Mouse (Mus musculus) embryonic facial prominence, embryonic 15.5 days (tissue): Measurements from ENCODE around the gene Itprip. TPM values are rescaled to one million over a fixed set of nuclear protein-coding genes. Genes with fewer than 3 reads are reported as not detected.
"Not testable (repeated sequence)": the region's sequence is repeated elsewhere in the genome, so short reads cannot be mapped to it uniquely, and the experiment has no call there.

ENCODE experiments used
- ATAC-seq: fragments of 200-750 bp; cut with Nextera tagmentation; 2 replicates; pipeline ENCODE4 v1.8.0; 2017; ENCODE audit warnings: low read depth, moderate TSS enrichment; ENCODE audit not compliant: insufficient number of reproducible peaks, low FRiP score, low TSS enrichment
- H3K27ac ChIP-seq: fragments of 300-500 bp; sonication (generic); replicated peaks from 2 replicates; pipeline ENCODE4 v1.5.1; 2015; ENCODE audit warnings: mild to moderate bottlenecking, inconsistent platforms
- H3K27me3 ChIP-seq: fragments of 300-500 bp; sonication (generic); 2 replicates; pipeline ENCODE4 v1.6.1; 2015; ENCODE audit warnings: inconsistent platforms
- H3K36me3 ChIP-seq: fragments of 300-500 bp; sonication (generic); 2 replicates; pipeline ENCODE4 v1.6.1; 2015; ENCODE audit warnings: mild to moderate bottlenecking, inconsistent platforms
- H3K4me1 ChIP-seq: fragments of 300-500 bp; sonication (generic); 2 replicates; pipeline ENCODE4 v1.6.1; 2015; ENCODE audit warnings: inconsistent platforms
- H3K4me2 ChIP-seq: fragments of 300-500 bp; sonication (generic); replicated peaks from 2 replicates; pipeline ENCODE4 v1.6.1; 2015; ENCODE audit warnings: mild to moderate bottlenecking, inconsistent platforms
- H3K4me3 ChIP-seq: fragments of 300-500 bp; sonication (generic); replicated peaks from 2 replicates; pipeline ENCODE4 v1.5.1; 2015; ENCODE audit warnings: mild to moderate bottlenecking, inconsistent platforms
- H3K9ac ChIP-seq: fragments of 300-500 bp; sonication (generic); 2 replicates; pipeline ENCODE4 v1.6.1; 2015; ENCODE audit warnings: inconsistent platforms
- H3K9me3 ChIP-seq: fragments of 300-500 bp; sonication (generic); replicated peaks from 2 replicates; pipeline ENCODE4 v1.6.1; 2016; ENCODE audit warnings: inconsistent platforms
- WGBS: fragments of 180-500 bp; shearing (Covaris S2); methylation state at CpG from one replicate; pipeline ENCODE4 v1.1.7; 2015; 5-methylcytosine and 5-hydroxymethylcytosine counted together
- polyA plus RNA-seq: library from polyadenylated mRNA; unstranded; fragments of >200 nt; fragmentation: Nextera tagmentation; extraction: Ambion mirVana; gene quantifications from 2 replicates; pipeline ENCODE4 v1.2.1, GENCODE M21; 2015

The Itprip gene
- polyA plus RNA-seq, 1 experiment from 2014 or later, result 20.6 TPM

DNA sequence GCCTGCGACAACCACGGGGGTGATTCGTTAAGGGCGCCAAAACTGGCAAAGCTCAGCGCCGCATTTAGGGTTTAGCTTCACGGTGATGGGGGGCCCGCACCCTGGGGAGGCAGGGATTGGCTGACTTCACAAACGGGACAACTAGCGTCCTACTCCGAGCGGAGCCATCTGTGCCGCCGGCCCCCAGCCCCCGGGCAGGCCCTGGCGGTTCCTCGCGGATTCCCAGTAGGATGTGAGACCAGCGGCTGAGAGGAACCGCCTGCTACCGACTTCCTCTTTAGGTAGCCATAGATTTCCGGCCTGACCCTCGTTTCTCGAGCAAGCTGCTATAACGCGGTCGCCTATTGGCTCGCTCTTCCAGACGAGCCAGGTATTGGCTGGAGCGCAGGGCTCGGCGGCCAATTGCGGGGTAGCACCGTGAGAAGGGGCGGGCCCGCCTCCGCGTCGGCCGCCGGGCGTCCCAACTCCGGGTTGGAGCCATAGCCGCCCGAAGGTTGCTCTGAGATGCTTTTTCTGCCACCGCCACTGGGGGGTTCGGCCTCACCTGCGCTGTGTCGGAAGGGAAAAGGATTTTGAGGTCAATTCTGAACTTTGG is 53.6 kb downstream of the Itprip start, which contains the start of gene Gsto2:
Gene Gsto2 (plus strand): TSS at position 182 of the 595 bp plus-strand sequence.
- WGBS, result under 1% methylated on average over 49 of the region's 49 CpGs
- Histone ChIP-seq H3K4me2 (peak within 1 kb of the TSS; percentile 86), H3K4me1 (peaks cover 4% of the 10 kb centered on the region; the same call in 1 of the 2 replicates), H3K9ac (peak within 1 kb of the TSS; percentile 70), H3K36me3 (peaks cover 18% of the 10 kb centered on the region), H3K4me3 (peak within 1 kb of the TSS; percentile 74), H3K9me3 (no peaks in the 10 kb centered on the region), H3K27me3 (no peaks in the 10 kb centered on the region), H3K27ac (peak within 1 kb of the TSS; percentile 91)
- ATAC-seq, result peak; percentile 100

DNA sequence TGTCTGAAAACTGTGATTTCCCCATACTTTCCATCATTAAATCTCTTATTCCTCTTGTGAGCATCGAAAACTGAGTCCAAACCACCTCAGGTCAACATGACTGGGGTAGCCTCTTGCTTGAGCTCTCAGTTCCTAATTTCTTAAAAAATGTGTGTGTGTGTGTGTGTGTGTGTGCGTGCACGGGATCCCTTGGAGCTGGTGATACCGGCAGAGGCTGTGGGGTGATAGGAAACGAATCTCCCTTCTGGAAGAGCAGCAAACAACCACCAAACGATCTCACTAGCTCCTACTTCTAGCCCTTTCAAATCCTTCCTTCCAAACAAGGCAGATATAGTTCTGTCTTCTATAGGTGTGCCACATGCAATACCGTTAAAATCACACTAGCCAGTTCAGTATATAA is 54.4 kb downstream of the Itprip start:
- peak overlapping the region; percentile 74 for H3K4me3 ChIP-seq
- peak overlapping the region; percentile 70; the same call in 1 of the 2 replicates for H3K9ac ChIP-seq

DNA sequence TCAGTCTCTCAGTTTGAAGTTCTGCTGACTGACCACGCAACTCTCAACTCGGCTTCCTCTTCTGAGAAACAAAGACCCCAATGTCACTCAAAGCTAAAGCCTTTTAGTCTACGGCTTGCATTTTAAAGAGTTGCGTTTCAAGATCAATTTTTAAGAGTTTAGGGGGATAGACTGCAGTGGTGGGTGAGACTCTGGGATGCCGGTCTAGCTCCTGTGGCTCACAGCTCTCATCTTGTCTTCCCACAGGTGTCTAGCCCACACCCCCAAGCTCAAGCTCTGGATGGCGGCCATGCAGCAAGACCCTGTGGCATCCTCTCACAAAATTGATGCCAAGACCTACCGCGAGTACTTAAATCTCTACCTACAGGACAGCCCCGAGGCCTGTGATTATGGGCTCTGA is 55.0 kb downstream of the Itprip start:
- no peaks in the 10 kb centered on the region for H3K27me3 ChIP-seq
- H3K9me3 ChIP-seq, result no peaks in the 10 kb centered on the region
- WGBS, result 95% methylated on average over 9 of the region's 9 CpGs
- H3K4me2 ChIP-seq, result no peak overlapping the region
- ATAC-seq, result no peak
- H3K36me3 ChIP-seq, result peaks cover 32% of the 10 kb centered on the region
- H3K9ac ChIP-seq, result no peak overlapping the region
- peaks cover 4% of the 10 kb centered on the region; the same call in 1 of the 2 replicates for H3K4me1 ChIP-seq
- H3K27ac ChIP-seq, result no peak overlapping the region
- no peak overlapping the region for H3K4me3 ChIP-seq

More for the DNA sequence above, 54.4 kb downstream of the Itprip start:
- Histone ChIP-seq H3K27me3 (no peaks in the 10 kb centered on the region), H3K4me2 (peak overlapping the region; percentile 86), H3K27ac (0 out of 2 replicates have a peak overlapping the region, but pooled peaks have one; percentile 91), H3K4me1 (peaks cover 4% of the 10 kb centered on the region; the same call in 1 of the 2 replicates), H3K9me3 (no peaks in the 10 kb centered on the region), H3K36me3 (peaks cover 25% of the 10 kb centered on the region)
- ATAC-seq, result no peak
- WGBS, result 81% methylated on average over 7 of the region's 7 CpGs

DNA sequence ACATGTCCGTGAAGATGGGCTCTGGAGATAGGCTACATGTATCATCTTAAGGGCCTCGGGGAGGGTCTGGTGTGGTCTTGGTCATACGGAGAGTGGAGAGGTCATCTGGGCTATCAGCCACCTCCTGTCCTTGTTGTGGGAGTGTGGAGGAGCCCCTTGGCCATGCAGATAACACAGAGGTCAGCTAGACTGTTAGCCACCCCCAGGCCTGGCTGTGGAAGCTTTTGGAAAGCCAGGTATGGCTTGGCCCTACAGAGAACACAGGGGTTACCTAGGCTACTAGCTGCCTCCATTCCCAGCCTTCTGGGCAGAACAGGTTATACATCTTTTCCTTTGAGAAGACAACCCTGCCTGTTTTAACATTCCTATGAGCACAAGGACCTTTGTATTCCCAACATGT is 56.5 kb downstream of the Itprip start:
- H3K4me1 ChIP-seq, result peaks cover 4% of the 10 kb centered on the region; the same call in 1 of the 2 replicates
- 91% methylated on average over 3 of the region's 3 CpGs for WGBS
- H3K27ac ChIP-seq, result no peak overlapping the region

DNA sequence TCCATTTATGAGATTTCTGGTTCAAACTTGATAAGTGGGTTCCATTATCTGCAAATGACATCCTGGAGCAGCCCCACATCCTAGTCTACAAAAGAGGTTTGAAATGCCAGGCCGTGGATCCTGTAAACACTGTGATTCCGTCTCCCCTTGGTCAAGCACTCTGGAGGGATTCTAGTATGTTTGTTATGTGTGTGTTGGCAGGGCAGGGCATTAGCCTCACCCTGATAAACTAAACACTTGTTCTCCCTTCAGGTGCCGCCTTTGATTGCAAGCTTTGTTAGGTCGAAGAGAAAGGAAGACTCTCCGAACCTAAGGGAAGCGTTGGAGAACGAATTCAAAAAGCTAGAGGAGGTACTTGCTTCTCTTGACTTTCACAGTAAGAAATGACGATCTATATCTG is 59.9 kb downstream of the Itprip start:
- 86% methylated on average over 8 of the region's 8 CpGs for WGBS
- no peaks in the 10 kb centered on the region for H3K9me3 ChIP-seq
- H3K27me3 ChIP-seq, result no peaks in the 10 kb centered on the region
- H3K4me2 ChIP-seq, result no peak overlapping the region
- ATAC-seq, result no peak
- peaks cover 43% of the 10 kb centered on the region for H3K36me3 ChIP-seq
- H3K4me3 ChIP-seq, result no peak overlapping the region
- no peak overlapping the region for H3K27ac ChIP-seq
- peaks cover 14% of the 10 kb centered on the region for H3K4me1 ChIP-seq
- no peak overlapping the region for H3K9ac ChIP-seq

More for the DNA sequence above, 56.5 kb downstream of the Itprip start:
- no peak overlapping the region for H3K4me2 ChIP-seq
- no peak overlapping the region for H3K4me3 ChIP-seq
- H3K9ac ChIP-seq, result no peak overlapping the region
- H3K27me3 ChIP-seq, result no peaks in the 10 kb centered on the region
- ATAC-seq, result no peak
- H3K9me3 ChIP-seq, result no peaks in the 10 kb centered on the region
- peaks cover 44% of the 10 kb centered on the region for H3K36me3 ChIP-seq

DNA sequence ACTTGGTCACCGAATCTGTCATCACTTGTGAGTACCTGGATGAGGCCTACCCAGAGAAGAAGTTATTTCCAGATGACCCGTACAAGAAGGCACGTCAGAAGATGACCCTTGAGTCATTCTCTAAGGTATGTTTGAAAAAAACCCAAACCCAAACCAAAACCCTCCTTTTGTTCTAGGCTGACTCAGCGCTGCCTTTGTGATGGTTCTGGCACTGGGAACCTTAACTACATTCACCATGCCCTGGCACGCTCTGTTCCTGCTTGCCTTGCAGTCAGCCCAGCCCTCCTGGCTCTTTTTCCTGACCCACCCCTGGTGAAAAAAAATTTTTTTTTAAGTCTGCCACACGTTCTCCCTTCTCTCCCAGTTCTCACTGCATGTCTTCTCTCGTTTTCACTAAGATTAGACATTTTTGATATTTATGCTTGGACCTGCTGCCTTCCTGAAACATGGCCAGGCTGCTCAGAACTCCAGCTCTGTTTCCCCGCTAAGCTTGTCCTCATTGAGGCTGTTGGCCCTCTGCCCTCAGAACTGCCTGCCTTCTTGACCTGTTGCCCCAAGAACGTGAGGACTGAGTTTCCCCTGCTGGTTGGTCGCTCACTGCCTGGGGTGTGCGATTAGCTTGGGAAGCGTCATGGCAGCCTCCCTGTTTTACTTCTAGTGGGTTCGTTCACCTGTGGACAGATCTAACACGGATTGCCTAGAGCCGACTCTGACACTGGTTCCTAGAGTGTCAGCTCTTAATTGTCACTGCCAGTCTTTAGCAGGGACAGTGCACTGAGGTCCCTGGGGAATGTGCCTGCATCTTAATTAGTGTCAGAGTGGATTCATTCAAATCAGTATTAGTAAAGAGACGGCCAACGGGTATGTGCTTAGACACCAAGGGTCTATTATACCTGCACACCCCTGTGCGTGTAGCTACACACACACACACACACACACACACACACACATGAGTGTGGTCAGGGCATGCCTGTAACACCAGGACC is 60.8 kb downstream of the Itprip start:
- H3K9me3 ChIP-seq, result no peaks in the 10 kb centered on the region
- H3K9ac ChIP-seq, result no peak overlapping the region
- 75% methylated on average over 18 of the region's 18 CpGs for WGBS
- peak overlapping the region; percentile 29; the same call in 1 of the 2 replicates for H3K27ac ChIP-seq
- peaks cover 35% of the 10 kb centered on the region for H3K36me3 ChIP-seq
- no peak for ATAC-seq
- no peak overlapping the region for H3K4me2 ChIP-seq
- H3K27me3 ChIP-seq, result no peaks in the 10 kb centered on the region
- H3K4me3 ChIP-seq, result no peak overlapping the region
- H3K4me1 ChIP-seq, result peaks cover 21% of the 10 kb centered on the region

DNA sequence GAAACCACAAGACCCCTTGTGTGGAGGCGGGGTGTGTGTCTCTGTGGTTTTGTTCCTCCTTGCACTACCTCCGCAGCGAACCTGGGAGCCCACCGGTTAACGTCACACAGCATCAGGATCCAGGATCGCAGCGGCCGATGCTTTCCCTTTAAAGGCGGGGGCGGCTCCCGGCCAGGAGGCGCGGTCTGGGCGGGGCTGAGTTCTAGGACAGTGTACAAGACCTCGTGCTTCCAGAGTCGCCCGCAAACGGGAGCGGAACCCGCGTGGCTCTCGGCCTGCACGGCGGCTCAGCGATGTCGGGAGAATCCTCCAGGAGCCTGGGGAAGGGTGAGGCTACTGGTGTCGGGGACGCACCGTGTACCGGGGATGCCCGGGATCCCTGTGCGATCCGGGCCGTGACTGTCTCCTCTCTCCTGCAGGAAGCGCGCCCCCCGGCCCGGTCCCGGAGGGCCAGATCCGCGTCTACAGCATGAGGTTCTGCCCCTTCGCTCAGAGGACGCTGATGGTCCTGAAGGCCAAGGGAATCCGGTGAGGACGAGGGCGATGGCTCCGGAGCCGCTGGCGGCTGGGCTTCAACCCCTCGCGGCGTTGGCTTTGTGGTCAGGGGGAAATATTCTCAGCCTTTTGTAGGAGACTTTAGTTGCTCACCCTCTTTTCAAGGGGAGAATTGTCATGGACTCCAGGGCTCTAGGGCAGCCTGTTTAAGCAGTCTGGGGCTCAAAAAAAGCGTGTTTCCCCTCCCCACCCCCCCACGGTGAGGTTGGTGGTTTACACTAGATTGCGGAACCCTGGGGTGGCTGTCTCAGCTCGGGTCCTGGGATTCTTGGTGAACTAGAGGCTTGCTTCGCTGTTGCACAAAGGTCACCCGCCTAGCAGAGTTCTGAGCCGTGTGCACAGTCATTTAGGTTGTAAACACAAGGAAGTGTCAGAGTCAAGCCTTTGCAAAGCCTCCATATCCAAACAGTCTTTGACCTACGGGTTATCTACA is 64.0 kb downstream of the Itprip start, which contains the start of gene Gsto1:
Gene Gsto1 (plus strand): TSS at position 175 of the 988 bp plus-strand sequence.
- peak within 1 kb of the TSS; percentile 73 for H3K4me3 ChIP-seq
- H3K9me3 ChIP-seq, result no peaks in the 10 kb centered on the region
- H3K4me1 ChIP-seq, result peaks cover 21% of the 10 kb centered on the region
- H3K36me3 ChIP-seq, result peaks cover 23% of the 10 kb centered on the region
- WGBS, result under 1% methylated on average over 59 of the region's 60 CpGs
- peak within 1 kb of the TSS; percentile 71 for H3K9ac ChIP-seq
- H3K27ac ChIP-seq, result peak within 1 kb of the TSS; percentile 92
- no peaks in the 10 kb centered on the region for H3K27me3 ChIP-seq
- peak; percentile 96 for ATAC-seq
- peak within 1 kb of the TSS; percentile 94 for H3K4me2 ChIP-seq

DNA sequence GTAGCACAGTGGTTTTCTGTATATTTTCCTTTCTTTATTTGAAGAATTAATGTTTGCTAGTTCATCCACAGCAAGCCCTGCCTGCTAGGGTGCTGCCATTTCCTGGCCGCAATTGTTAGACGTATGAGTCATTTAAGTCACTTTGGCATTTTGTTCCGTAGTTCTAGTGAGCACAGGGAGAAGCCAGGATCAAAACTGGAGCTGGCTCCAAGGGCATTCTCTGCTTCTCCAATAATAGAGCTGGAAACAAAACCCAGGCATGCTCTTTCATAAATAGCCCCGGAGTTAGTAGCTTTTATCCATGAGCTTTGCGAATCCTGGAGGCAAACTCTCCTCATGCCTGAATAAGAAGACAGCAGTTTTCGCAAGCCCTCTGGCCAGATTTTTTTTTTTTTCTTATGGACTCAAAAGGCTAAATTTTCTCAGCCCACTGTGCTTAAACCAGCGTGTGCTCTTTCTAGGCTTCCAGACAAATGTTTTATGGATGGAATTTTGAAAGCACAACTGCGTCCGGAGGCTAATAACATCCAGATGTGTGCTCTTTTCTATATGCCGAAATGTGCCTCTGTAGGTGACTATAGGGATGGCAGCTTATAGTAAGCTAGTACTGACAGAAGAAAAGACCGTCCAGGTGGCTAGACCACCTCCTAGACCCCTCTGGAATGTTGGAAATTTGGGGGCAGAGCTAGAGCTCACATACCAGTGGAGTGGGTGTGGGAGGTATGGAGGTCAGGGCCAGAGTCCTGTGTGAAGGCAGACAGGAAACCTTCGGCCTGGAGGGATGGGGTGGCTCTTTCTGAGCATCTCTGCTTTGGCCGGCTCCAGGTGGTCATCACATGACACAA is 64.9 kb downstream of the Itprip start:
- peak overlapping the region; percentile 94 for H3K4me2 ChIP-seq
- peaks cover 21% of the 10 kb centered on the region for H3K4me1 ChIP-seq
- peaks cover 14% of the 10 kb centered on the region; the same call in 1 of the 2 replicates for H3K36me3 ChIP-seq
- H3K27ac ChIP-seq, result peak overlapping the region; percentile 92
- ATAC-seq, result peak; percentile 68
- peak overlapping the region; percentile 71; the same call in 1 of the 2 replicates for H3K9ac ChIP-seq
- no peaks in the 10 kb centered on the region for H3K9me3 ChIP-seq
- no peaks in the 10 kb centered on the region for H3K27me3 ChIP-seq
- 7% methylated on average over 13 of the region's 13 CpGs for WGBS
- H3K4me3 ChIP-seq, result peak overlapping the region; percentile 73

DNA sequence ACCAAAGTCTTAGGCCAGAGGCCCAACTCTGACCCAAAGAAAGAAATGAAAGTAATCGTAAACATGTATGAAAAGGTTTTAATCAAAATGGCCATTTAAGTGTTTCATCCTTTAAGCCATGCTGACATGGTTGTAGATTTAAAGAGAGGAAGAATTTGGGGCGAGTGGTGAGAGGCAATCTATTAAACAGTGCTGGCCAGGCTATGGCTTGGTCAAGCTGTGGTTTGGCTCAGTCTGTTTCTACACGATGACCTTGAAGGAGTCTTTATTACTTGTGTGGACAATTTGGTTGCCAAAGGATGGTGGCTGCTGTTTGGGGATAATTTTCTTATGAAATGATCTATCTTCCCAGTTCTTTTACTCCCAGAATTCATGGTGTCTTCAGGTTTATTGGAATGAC is 66.0 kb downstream of the Itprip start:
- no peak for ATAC-seq
- Histone ChIP-seq H3K27me3 (no peaks in the 10 kb centered on the region), H3K9me3 (no peaks in the 10 kb centered on the region), H3K36me3 (0 out of 2 replicates have a peak, but pooled peaks cover 3% of the 10 kb centered on the region), H3K27ac (no peak overlapping the region), H3K4me2 (no peak overlapping the region), H3K9ac (no peak overlapping the region), H3K4me3 (no peak overlapping the region), H3K4me1 (peaks cover 21% of the 10 kb centered on the region)
- WGBS, result 82% methylated on average over 3 of the region's 3 CpGs

DNA sequence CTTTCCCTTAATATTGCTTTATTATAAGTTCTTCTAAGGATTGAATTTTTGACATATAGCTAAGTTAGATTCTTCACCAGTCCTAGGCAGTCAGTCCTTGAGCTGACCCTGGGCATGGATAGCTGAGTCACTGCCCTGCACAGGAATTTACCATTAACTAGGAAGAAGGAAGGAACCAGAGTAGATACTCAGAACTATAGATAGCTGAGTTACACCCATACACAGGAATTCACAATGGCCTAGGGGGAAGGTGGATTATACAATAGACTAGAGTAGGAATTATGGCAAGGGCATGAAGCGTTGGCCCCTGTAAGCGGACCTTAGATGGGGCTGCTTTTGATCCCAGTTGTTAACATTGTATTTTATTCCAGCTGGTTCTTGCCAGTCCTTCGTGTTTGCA is 67.0 kb downstream of the Itprip start:
- not testable (repeated sequence) for H3K9me3 ChIP-seq, H3K4me3 ChIP-seq, H3K27ac ChIP-seq, H3K36me3 ChIP-seq, H3K4me2 ChIP-seq, H3K27me3 ChIP-seq, ATAC-seq, H3K9ac ChIP-seq
- peaks cover 21% of the 10 kb centered on the region for H3K4me1 ChIP-seq
- WGBS, result 88% methylated on average over 3 of the region's 3 CpGs
